Mouse (Mus musculus): ENCODE results near the gene Gabre.

Gabre gene

GRCm38 (mm10) chrX:72274659-72275371 lies at the start of gene Gabre:
Gene Gabre (minus strand): TSS chrX:72274803.
- no peak for DNase-seq (ENCODE audit: low spot score in 2 of 2)

GRCm38 (mm10) chrX:72297812-72298211 lies 23.2 kb upstream of the Gabre start:
- DNase-seq (ENCODE audit: low spot score in 2 of 2): no peak

DNA sequence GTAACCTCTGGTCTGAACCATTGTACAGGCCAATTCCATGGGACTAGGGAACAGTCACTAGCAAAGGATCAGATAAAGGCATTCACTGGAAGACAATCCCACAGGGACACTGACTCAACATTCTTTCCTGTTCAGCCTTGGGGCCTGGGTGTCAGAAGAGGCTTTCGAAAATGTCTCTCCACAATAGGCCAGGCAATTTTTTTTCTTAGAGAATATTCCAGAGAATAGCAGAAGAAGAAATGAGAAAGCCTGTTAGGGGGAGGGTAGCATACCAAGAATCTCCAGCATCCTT lies 715 bp upstream of the Gabre start:
- DNase-seq (ENCODE audit: low spot score in 2 of 2): no peak

DNA sequence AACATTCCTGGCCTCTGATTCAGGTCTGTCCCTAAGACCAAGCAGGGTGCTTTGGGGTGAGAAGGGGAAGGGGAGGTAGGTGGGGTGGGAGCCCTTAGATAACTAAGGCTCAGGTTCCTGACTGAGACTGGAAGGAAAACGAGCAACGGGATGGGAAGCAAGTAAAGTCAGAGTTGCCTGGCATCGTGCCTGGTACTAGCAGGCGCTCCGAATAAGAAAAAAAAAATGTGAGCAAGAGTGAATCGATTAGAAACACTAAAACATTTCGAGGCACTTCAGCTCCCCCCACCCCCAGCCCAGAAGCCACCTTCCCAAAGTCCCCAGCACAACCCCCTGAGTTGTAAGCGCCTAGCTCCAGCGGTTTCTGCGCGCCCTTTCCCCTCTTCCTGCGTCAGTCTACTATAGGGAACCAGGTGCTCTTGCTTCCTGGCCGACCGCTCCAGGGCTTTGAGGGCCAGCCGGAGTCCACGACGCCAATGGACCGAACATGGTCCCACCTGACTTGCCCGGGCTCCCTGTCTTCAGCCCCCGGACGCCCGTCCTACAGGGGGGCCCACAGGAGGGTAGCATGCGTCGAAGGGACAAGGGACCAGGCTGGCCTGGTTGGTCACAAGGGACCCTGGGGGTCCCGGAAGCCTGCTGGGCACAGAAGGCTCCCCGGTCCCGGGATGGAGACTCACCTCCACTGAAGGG lies 491 bp downstream of the Gabre start:
- no peak for DNase-seq (ENCODE audit: low spot score in 2 of 2)

DNA sequence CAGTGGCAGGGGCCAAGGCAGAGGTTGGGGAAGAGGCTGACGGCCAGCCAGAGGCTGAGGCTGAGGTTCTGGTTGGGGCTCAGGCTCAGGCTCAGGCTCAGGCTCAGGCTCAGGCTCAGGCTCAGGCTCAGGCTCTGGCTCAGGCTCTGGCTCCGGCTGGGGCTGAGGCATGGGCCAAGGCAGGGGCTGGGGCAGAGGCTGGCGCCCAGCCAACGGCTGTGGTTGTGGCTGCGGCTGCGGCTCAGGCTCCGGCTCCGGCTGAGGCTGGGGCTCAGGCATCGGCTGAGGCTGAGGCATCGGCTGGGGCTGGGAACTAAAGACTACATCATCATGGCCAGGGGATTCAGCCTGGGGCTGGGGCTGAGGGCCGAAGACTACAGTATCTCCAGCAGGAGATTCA lies 4.0 kb downstream of the Gabre start:
- no peak for DNase-seq (ENCODE audit: low spot score in 2 of 2)

DNA sequence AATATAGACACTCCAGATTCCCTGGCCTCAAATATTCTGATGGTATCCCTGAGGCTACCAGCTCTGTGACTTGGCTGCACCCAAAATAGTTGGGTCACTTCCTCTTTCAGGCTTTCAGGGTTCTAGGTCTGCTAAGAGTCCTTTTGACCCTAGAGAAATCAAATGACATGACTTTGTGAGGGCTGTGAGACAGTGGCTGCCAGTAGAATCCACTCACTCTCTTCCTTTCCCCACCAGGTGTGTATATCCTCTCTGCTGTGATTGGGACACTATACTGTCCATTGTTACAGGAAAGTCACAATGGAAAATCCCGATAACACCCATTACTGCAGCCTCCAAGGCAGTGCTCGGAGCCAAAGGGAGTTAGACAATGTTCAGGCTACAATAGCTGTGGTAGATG lies 52.9 kb downstream of the Gabre start, which contains the start of gene Magea4:
TSS of gene Magea4 (plus strand) at position 301 of the 400 bp plus-strand sequence.
- no peak for DNase-seq (ENCODE audit: low spot score in 2 of 2)

Measured in spleen, postnatal 4 days (tissue).